Mouse (Mus musculus): Measurements from ENCODE around the gene Bmf. TPM values are rescaled to one million over a fixed set of nuclear protein-coding genes. Genes with fewer than 3 reads are reported as not detected.
A peak's percentile ranks its signal among the peaks of the same experiment; 100 is the strongest.

The Bmf gene
- total RNA-seq, 2 experiments from 2014 or later, result 8.8 to 11.5 TPM

- no peak for ATAC-seq (ENCODE audit: poor library complexity, severe bottlenecking)
Observed at GRCm38 (mm10) chr2:118484386-118484898, 65.0 kb downstream of the Bmf start.

- ATAC-seq (ENCODE audit: poor library complexity, severe bottlenecking), result no peak
Observed at GRCm38 (mm10) chr2:118483032-118483431, 66.5 kb downstream of the Bmf start.

- ATAC-seq (ENCODE audit: poor library complexity, severe bottlenecking), result no peak
Observed at GRCm38 (mm10) chr2:118480886-118481285, 68.6 kb downstream of the Bmf start.

GRCm38 (mm10) chr2:118479550-118479909, 70.0 kb downstream of the Bmf start, which contains the start of gene Srp14:
TSS of gene Srp14 (minus strand) at chr2:118479711.
- ATAC-seq (ENCODE audit: poor library complexity, severe bottlenecking), result peak; percentile 99

- ATAC-seq (ENCODE audit: poor library complexity, severe bottlenecking), result peak; percentile 10; the same call in 1 of the 2 replicates
Observed at GRCm38 (mm10) chr2:118478833-118479549, 70.5 kb downstream of the Bmf start.

Other genes with a start within 250 kb of the Bmf start
- not detected in 2 replicates for gene Gpr176, start 176.3 kb downstream of the Bmf start, total RNA-seq (2015)
- gene Gpr176, start 176.3 kb downstream of the Bmf start, total RNA-seq (2017), result not detected in 2 replicates
- gene Eif2ak4, start 161.1 kb downstream of the Bmf start, total RNA-seq (2015), result 5.8 and 7.1 TPM in 2 replicates
- gene Eif2ak4, start 161.1 kb downstream of the Bmf start, total RNA-seq (2017), result 5.7 and 7.5 TPM in 2 replicates
- 160 and 173 TPM in 2 replicates for gene Srp14, start 70.0 kb downstream of the Bmf start, total RNA-seq (2015)
- gene Srp14, start 70.0 kb downstream of the Bmf start, total RNA-seq (2017), result 181 and 193 TPM in 2 replicates
- gene Bub1b, start 48.5 kb upstream of the Bmf start, total RNA-seq (2015), result 48.8 and 63.4 TPM in 2 replicates
- 139 TPM in 2 replicates for gene Bub1b, start 48.5 kb upstream of the Bmf start, total RNA-seq (2017)
- gene Pak6, start 113.6 kb upstream of the Bmf start, total RNA-seq (2015), result not detected in 2 replicates
- gene Pak6, start 113.6 kb upstream of the Bmf start, total RNA-seq (2017), result not detected in 2 replicates
- gene Ankrd63, start 154.3 kb upstream of the Bmf start, total RNA-seq (2015), result 0.07 and 0.11 TPM in 2 replicates
- gene Ankrd63, start 154.3 kb upstream of the Bmf start, total RNA-seq (2017), result 0.07 and 0.12 TPM in 2 replicates
- 48.2 and 48.4 TPM in 2 replicates for gene Plcb2, start 178.8 kb upstream of the Bmf start, total RNA-seq (2015)
- gene Plcb2, start 178.8 kb upstream of the Bmf start, total RNA-seq (2017), result 38.1 and 46.9 TPM in 2 replicates
- gene Inafm2, start 196.1 kb upstream of the Bmf start, total RNA-seq (2015), result 12.0 and 15.3 TPM in 2 replicates
- 10.6 and 11.2 TPM in 2 replicates for gene Inafm2, start 196.1 kb upstream of the Bmf start, total RNA-seq (2017)
- gene Ccdc9b, start 213.0 kb upstream of the Bmf start, total RNA-seq (2015), result 0.16 TPM in 1 of 2 replicates, not detected in the other
- gene Ccdc9b, start 213.0 kb upstream of the Bmf start, total RNA-seq (2017), result 0.44 and 0.53 TPM in 2 replicates
- not detected in 2 replicates for gene Phgr1, start 223.1 kb upstream of the Bmf start, total RNA-seq (2015)
- gene Phgr1, start 223.1 kb upstream of the Bmf start, total RNA-seq (2017), result not detected in 2 replicates
- gene Disp2, start 230.0 kb upstream of the Bmf start, total RNA-seq (2015), result 0.02 TPM in 1 of 2 replicates, not detected in the other
- gene Disp2, start 230.0 kb upstream of the Bmf start, total RNA-seq (2017), result not detected in 2 replicates